Mouse (Mus musculus): Measurements from ENCODE around the gene Poll.

Poll gene

GRCm38 (mm10) chr19:45560153-45560890 lies at the start of gene Poll, which contains the start of gene Gm17018:
Gene Poll, minus strand, starts transcription at chr19:45560531.
Gene Gm17018, plus strand, starts transcription at chr19:45560615.
- DNase-seq: peak; percentile 84 to 89

GRCm38 (mm10) chr19:45608648-45609339 lies 48.5 kb upstream of the Poll start:
- no peak for DNase-seq

- DNase-seq: no peak
Observed at GRCm38 (mm10) chr19:45607479-45607878, 47.1 kb upstream of the Poll start.

GRCm38 (mm10) chr19:45606701-45607100 lies 46.4 kb upstream of the Poll start:
- no peak for DNase-seq

- DNase-seq: no peak
Observed at GRCm38 (mm10) chr19:45602606-45603005, 42.3 kb upstream of the Poll start.

- no peak for DNase-seq
Observed at GRCm38 (mm10) chr19:45597106-45597505, 36.8 kb upstream of the Poll start.

- no peak for DNase-seq
Observed at GRCm38 (mm10) chr19:45596434-45596833, 36.1 kb upstream of the Poll start.

GRCm38 (mm10) chr19:45596019-45596418 lies 35.7 kb upstream of the Poll start:
- DNase-seq: no peak

- DNase-seq: no peak
Observed at GRCm38 (mm10) chr19:45595481-45595880, 35.1 kb upstream of the Poll start.

- DNase-seq: no peak
Observed at GRCm38 (mm10) chr19:45594079-45594478, 33.7 kb upstream of the Poll start.

- DNase-seq: no peak
Observed at GRCm38 (mm10) chr19:45592916-45593315, 32.6 kb upstream of the Poll start.

- DNase-seq: peak; percentile 71 to 74
Observed at GRCm38 (mm10) chr19:45591704-45592103, 31.4 kb upstream of the Poll start.

GRCm38 (mm10) chr19:45589761-45590160 lies 29.4 kb upstream of the Poll start:
- DNase-seq: no peak

GRCm38 (mm10) chr19:45587509-45588292 lies 27.4 kb upstream of the Poll start:
- DNase-seq: no peak

- no peak for DNase-seq
Observed at GRCm38 (mm10) chr19:45586850-45587249, 26.5 kb upstream of the Poll start.

- no peak for DNase-seq
Observed at GRCm38 (mm10) chr19:45584856-45585620, 24.7 kb upstream of the Poll start.

- no peak for DNase-seq
Observed at GRCm38 (mm10) chr19:45583136-45583535, 22.8 kb upstream of the Poll start.

GRCm38 (mm10) chr19:45582161-45582560 lies 21.8 kb upstream of the Poll start:
- DNase-seq: no peak

GRCm38 (mm10) chr19:45581257-45581656 lies 20.9 kb upstream of the Poll start:
- peak; percentile 42 to 46 for DNase-seq

GRCm38 (mm10) chr19:45580235-45580634 lies 19.9 kb upstream of the Poll start:
- DNase-seq: no peak

- DNase-seq: no peak
Observed at GRCm38 (mm10) chr19:45579416-45579815, 19.1 kb upstream of the Poll start.

- no peak for DNase-seq
Observed at GRCm38 (mm10) chr19:45578976-45579375, 18.6 kb upstream of the Poll start.

All from lung, adult 18-20 months (tissue).